Mouse (Mus musculus) spleen, adult 2 months (tissue): ENCODE results near the gene Macrod2.

Source experiments
- CTCF ChIP-seq: fragments of 200-500 bp; IDR thresholded peaks from 2 replicates; pipeline ENCODE4 v1.5.1; 2011; ENCODE audit warnings: mild to moderate bottlenecking, inconsistent platforms; ENCODE audit not compliant: insufficient read depth, insufficient read length, insufficient replicate concordance; ENCODE audit errors: extremely low read depth
- POLR2A ChIP-seq: fragments of 200-500 bp; IDR thresholded peaks from 2 replicates; pipeline ENCODE4 v1.6.1; 2011; ENCODE audit warnings: low read depth, low read length, inconsistent platforms

DNA sequence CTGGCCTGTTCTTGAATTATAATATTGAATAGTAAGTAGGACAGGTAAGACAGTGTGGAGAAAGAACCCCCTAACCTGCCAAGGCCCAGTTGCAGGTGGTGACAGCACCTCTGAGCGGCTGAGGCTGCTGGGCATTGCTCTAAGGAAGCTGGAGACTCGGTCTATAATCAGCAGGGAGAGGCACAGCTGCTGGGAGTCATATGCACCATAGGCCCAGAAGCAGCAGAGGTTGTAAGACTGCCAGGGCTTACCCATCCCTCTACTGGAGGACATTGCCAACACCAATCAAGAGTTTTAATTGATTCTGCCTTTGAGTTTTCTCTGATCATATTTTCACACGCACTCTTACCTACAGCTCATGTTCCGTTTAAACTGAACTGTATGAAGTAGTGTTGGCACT, 869.5 kb downstream of the Macrod2 start:
- TF ChIP-seq CTCF (no peak), POLR2A (no peak)
